Mouse (Mus musculus) liver (tissue): ENCODE data around the gene Zbtb34.

Source experiments
- DNase-seq: peaks from one replicate; pipeline ENCODE4 v3.0.0-alpha.2; 2020; ENCODE audit warnings: mixed read lengths

The Zbtb34 gene

GRCm38 (mm10) chr2:33445741-33446140 is 14.6 kb upstream of the Zbtb34 start:
- DNase-seq: no peak

- no peak for DNase-seq
These were observed 13.7 kb upstream of the Zbtb34 start for GRCm38 (mm10) chr2:33444862-33445261.

GRCm38 (mm10) chr2:33444358-33444757 is 13.2 kb upstream of the Zbtb34 start:
- DNase-seq: peak; percentile 17

GRCm38 (mm10) chr2:33442701-33443100 is 11.6 kb upstream of the Zbtb34 start:
- no peak for DNase-seq

- DNase-seq: no peak
These were observed 9.8 kb upstream of the Zbtb34 start for GRCm38 (mm10) chr2:33440893-33441292.

- DNase-seq: no peak
These were observed 9.0 kb upstream of the Zbtb34 start for GRCm38 (mm10) chr2:33439980-33440670.

GRCm38 (mm10) chr2:33439471-33439881 is 8.4 kb upstream of the Zbtb34 start:
- DNase-seq: no peak

GRCm38 (mm10) chr2:33438377-33438776 is 7.3 kb upstream of the Zbtb34 start:
- DNase-seq: no peak

- no peak for DNase-seq
These were observed 6.1 kb upstream of the Zbtb34 start for GRCm38 (mm10) chr2:33437184-33437583.

GRCm38 (mm10) chr2:33436035-33436580 is 5.0 kb upstream of the Zbtb34 start:
- DNase-seq: no peak

GRCm38 (mm10) chr2:33435036-33435650 is 4.0 kb upstream of the Zbtb34 start:
- no peak for DNase-seq

GRCm38 (mm10) chr2:33432877-33433276 is 1.8 kb upstream of the Zbtb34 start:
- peak; percentile 65 for DNase-seq

GRCm38 (mm10) chr2:33430081-33430770 is 898 bp downstream of the Zbtb34 start:
- no peak for DNase-seq

GRCm38 (mm10) chr2:33429339-33429738 is 1.8 kb downstream of the Zbtb34 start:
- peak; percentile 74 for DNase-seq

- no peak for DNase-seq
These were observed 4.3 kb downstream of the Zbtb34 start for GRCm38 (mm10) chr2:33426640-33427398.

GRCm38 (mm10) chr2:33417454-33417853 is 13.7 kb downstream of the Zbtb34 start:
- DNase-seq: no peak

GRCm38 (mm10) chr2:33414019-33414418 is 17.1 kb downstream of the Zbtb34 start:
- no peak for DNase-seq

GRCm38 (mm10) chr2:33412111-33412510 is 19.0 kb downstream of the Zbtb34 start:
- DNase-seq: no peak

GRCm38 (mm10) chr2:33403511-33404003 is 27.6 kb downstream of the Zbtb34 start:
- peak; percentile 50 for DNase-seq

GRCm38 (mm10) chr2:33402638-33403037 is 28.5 kb downstream of the Zbtb34 start:
- no peak for DNase-seq

GRCm38 (mm10) chr2:33402236-33402635 is 28.9 kb downstream of the Zbtb34 start:
- DNase-seq: peak; percentile 59

GRCm38 (mm10) chr2:33401217-33401616 is 29.9 kb downstream of the Zbtb34 start:
- peak; percentile 36 for DNase-seq

GRCm38 (mm10) chr2:33400541-33400940 is 30.6 kb downstream of the Zbtb34 start:
- no peak for DNase-seq
